Mouse (Mus musculus): ENCODE measurements around the gene Asap3.

- TF ChIP-seq MAFK (IDR thresholded peaks at IDR 0.05; ENCODE audit: insufficient read depth, low read depth, low read length) (no peak), HCFC1 (IDR thresholded peaks at IDR 0.05; ENCODE audit: borderline replicate concordance, insufficient read depth, low read length) (no peak), ZC3H11A (IDR thresholded peaks at IDR 0.05; ENCODE audit: borderline replicate concordance, low read depth, low read length) (no peak), CHD2 (IDR thresholded peaks at IDR 0.05; ENCODE audit: low read depth, low read length) (no peak)
Measured at GRCm38 (mm10) chr4:136213629-136214028, 7.5 kb downstream of the Asap3 start.
